Mouse (Mus musculus) heart, adult 2 months (tissue): ENCODE data around the gene Fam89a.

Experiments
- CTCF ChIP-seq: fragments of 200-600 bp; IDR thresholded peaks from 2 replicates; pipeline ENCODE4 v1.8.1; 2022; ENCODE audit warnings: antibody characterized with exemption, mild to moderate bottlenecking, moderate library complexity
- EP300 ChIP-seq: fragments of 200-500 bp; IDR thresholded peaks from 2 replicates; pipeline ENCODE4 v1.6.1; 2011; ENCODE audit warnings: low read depth, low read length, control low read depth; ENCODE audit not compliant: insufficient read depth

DNA sequence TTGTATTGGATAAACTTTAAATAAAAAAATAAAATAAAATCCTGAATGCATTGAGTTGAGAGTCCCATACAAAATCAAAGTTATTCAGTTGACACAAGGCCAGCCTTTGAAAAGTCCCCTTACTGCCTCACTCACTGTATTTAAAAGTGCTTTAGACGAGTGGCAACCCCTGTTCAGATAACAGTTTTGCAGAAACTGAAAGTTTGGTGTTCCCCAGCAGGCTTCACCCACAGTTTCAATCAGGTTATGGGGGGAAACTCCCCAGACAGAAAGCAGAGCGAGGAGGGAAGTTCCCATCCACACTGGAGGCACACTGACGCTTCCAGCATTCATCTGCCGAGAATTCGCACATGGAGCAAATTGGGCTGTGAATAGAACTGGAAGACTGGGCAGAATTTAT lies 5.0 kb upstream of the Fam89a start:
- TF ChIP-seq CTCF: no peak
- TF ChIP-seq EP300: no peak
